Mouse (Mus musculus) adrenal gland, postnatal 4 days (tissue): ENCODE results near the gene Hist1h2bk. TPM values are rescaled to one million over a fixed set of nuclear protein-coding genes. Genes with fewer than 3 reads are reported as not detected.

Experiments used
- microRNA-seq: library from miRNA; unstranded; fragments of <30 nt; microRNA quantifications from one replicate; pipeline ENCODE4 v1.2.0, GENCODE M21; 2021
- total RNA-seq, 2 experiments: library from RNA; stranded (reverse); gene quantifications; 2 replicates each; pipeline ENCODE4 v1.2.3; 2021

The Hist1h2bk gene
- total RNA-seq, 2 experiments from 2014 or later, result 500 to 615 TPM

Small RNAs within 50 kb of the gene (microRNA-seq; reads per million reads assigned to microRNA genes)
- gene Gm26300, result not detected
- gene Gm44390, result not detected
- not detected for gene Gm44486

Other genes with a start within 250 kb of the Hist1h2bk start
- gene Hist1h2an, start 248.7 kb upstream of the Hist1h2bk start, total RNA-seq, result 100 to 1,000 TPM; 122 to 129 TPM
- 100 to 1,000 TPM; 192 to 223 TPM for gene Hist1h2bp, start 248.4 kb upstream of the Hist1h2bk start, total RNA-seq
- 100 to 1,000 TPM; 352 to 396 TPM for gene Hist1h2bq, start 225.7 kb upstream of the Hist1h2bk start, total RNA-seq
- 100 to 1,000 TPM; 477 to 608 TPM for gene Hist1h2ao, start 225.4 kb upstream of the Hist1h2bk start, total RNA-seq
- 100 to 1,000 TPM; 742 to 886 TPM for gene Hist1h4m, start 224.1 kb upstream of the Hist1h2bk start, total RNA-seq
- 100 to 1,000 TPM; 144 to 157 TPM for gene Hist1h4n, start 203.7 kb upstream of the Hist1h2bk start, total RNA-seq
- 100 to 1,000 TPM; 329 to 379 TPM for gene Hist1h2ap, start 202.4 kb upstream of the Hist1h2bk start, total RNA-seq
- gene Hist1h2br, start 202.1 kb upstream of the Hist1h2bk start, total RNA-seq, result 100 to 1,000 TPM; 346 to 390 TPM
- gene Zfp184, start 90.8 kb upstream of the Hist1h2bk start, total RNA-seq, result 1 to 10 TPM; 3.8 to 4.7 TPM
- not detected for gene Pom121l2, start 54.7 kb upstream of the Hist1h2bk start, total RNA-seq
- gene Prss16, start 26.1 kb upstream of the Hist1h2bk start, total RNA-seq, result not detected
- gene Hist1h2ah, start 302 bp upstream of the Hist1h2bk start, total RNA-seq, result 100 to 1,000 TPM; 349 to 449 TPM
- 100 to 1,000 TPM; 221 to 240 TPM for gene Hist1h4i, start 5.5 kb downstream of the Hist1h2bk start, total RNA-seq
- 100 to 1,000 TPM; 373 to 414 TPM for gene Hist1h2ag, start 7.1 kb downstream of the Hist1h2bk start, total RNA-seq
- gene Hist1h2bj, start 7.3 kb downstream of the Hist1h2bk start, total RNA-seq, result 100 to 1,000 TPM; 290 to 321 TPM
- gene Vmn1r188, start 48.6 kb downstream of the Hist1h2bk start, total RNA-seq, result not detected
- gene Vmn1r189, start 70.0 kb downstream of the Hist1h2bk start, total RNA-seq, result not detected
- not detected for gene Vmn1r191, start 148.1 kb downstream of the Hist1h2bk start, total RNA-seq
- gene Vmn1r192, start 155.3 kb downstream of the Hist1h2bk start, total RNA-seq, result not detected
- gene Vmn1r193, start 187.3 kb downstream of the Hist1h2bk start, total RNA-seq, result not detected
- not detected for gene Vmn1r194, start 208.3 kb downstream of the Hist1h2bk start, total RNA-seq
- not detected for gene Vmn1r195, start 234.7 kb downstream of the Hist1h2bk start, total RNA-seq